Mouse (Mus musculus) 3T3-L1 (cell line): ENCODE measurements around the gene Gm20388.

Experiments used
- DNase-seq: peaks from one replicate; pipeline ENCODE4 v3.0.0-alpha.2; 2015; ENCODE audit warnings: low read depth, low spot score

Gene Gm20388

DNA sequence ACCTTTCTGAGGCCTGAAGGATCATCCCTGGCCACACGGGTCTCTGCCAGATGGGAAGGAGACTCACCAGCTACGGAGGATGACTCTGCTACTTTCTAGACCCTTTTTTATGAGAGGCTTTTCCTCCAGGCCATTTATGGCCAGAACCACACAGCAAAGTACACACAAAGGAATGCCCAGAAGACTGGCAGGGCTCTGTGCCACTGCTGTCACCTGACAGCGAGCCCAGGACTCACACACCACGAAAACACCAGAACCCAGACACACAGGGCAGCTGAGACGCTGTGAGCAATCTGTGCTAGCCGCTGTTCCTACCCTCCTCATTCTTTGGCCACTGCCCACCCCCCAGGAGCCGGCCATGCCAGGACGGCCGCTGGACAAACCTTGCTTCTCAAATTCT, 4465.1 kb downstream of the Gm20388 start:
- no peak for DNase-seq

DNA sequence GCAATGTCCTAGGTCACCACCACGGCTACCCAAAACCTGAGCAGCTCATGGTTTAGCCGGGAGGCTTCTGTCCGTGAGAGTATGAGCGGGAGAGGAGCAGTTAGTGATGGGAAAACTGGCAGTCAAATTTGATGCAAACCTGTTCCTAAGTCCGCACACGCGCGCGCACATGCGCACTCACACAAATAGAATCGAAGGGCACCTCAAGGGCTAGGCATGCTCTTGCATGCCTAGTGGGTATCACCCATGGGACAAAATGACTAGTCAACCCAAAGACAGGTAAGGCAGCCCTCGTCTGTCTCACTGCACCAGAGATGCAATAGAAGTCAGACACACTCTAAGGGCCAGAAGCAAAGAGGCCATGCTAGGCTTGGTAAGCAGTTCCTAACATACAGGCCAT, 4465.8 kb downstream of the Gm20388 start:
- no peak for DNase-seq

DNA sequence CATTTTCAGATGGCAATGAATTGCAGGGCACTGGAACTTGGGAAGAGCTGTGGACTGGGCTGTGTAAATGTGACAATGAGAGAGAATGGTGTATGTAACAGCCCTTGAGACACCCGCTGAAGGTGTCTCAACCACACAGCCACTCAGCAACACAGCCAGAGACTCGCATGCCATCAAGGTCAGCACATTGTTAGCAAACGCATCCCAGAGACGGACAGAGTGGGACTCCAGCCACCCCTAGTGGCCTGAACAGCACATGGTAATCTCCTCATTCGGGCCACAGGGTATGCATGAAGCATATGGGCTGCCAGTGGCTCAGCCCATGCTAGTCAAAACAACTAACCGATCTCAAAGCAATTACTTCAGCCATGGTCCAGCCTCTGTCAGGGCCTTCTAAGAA, 4468.6 kb downstream of the Gm20388 start:
- peak; percentile 9 for DNase-seq

DNA sequence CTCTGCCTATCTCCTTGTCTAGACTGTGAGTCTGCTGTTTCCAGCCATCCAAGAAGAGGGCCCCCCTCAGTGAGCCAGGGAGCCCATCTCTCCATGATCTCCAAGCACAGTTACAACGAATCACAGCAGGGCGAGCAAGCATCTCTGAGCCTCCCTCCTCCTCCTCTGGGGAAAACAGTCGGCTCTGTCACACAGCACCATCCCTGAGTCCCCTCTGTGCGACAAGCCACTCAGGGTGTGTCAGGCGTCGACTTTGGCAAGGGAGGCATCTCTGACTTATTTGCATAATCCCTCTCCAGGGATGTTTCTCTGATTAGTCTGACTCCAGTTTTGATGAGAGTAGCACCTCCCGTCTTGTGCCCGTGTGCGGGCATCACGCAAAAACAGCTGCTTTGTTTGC, 4471.6 kb downstream of the Gm20388 start:
- no peak for DNase-seq

DNA sequence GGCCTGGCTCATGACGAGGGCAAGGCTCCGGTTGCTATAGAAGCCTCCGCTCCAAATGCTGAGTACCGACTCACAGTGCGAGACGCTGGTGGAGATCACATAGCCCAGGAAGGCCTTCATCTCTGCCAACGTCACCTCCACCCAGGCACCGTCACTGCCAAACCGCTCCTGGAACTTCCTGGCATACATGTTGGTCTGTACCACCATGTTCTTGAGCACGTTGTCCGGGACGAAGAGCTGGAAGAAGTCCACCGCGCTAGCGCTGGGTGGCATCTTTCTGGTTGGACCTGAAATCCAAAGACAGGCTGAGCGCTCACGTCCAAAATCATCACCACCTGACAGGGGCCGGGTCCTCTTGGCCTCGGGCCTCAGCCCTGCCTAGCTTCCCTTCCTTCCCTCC, 4473.7 kb downstream of the Gm20388 start:
- DNase-seq = no peak

DNA sequence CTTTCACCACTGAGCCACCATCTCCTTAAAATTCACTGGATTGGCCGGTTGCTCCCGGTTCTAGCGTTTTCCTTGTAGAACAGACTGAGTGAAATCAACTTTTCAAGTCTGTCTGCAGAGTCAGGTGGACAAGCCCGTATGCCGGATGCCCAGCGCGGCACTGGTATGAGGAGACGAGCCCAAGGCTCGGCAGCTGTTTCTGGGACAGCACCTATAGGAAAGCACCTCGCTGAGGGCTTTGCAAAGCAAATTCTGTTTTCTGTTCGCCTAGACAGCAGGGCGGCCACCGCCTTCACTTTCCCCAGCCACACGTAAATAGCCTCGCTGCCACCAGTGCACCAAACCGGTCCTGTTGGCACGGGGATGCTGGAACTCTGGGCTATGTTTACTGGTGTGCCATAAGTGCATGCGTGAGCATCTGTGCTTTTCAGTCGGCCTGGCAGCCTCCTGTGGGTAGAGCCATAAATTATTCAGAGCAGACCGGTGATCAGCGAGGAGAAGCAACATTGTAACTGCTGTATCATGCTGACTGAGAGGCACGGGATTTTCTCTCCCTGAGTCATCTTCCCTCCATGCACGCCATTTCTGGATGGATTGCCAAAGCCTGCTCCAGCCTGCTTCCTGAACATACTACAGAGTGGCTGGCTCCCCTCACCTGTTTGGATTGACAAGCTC, 4475.7 kb downstream of the Gm20388 start:
- no peak for DNase-seq

DNA sequence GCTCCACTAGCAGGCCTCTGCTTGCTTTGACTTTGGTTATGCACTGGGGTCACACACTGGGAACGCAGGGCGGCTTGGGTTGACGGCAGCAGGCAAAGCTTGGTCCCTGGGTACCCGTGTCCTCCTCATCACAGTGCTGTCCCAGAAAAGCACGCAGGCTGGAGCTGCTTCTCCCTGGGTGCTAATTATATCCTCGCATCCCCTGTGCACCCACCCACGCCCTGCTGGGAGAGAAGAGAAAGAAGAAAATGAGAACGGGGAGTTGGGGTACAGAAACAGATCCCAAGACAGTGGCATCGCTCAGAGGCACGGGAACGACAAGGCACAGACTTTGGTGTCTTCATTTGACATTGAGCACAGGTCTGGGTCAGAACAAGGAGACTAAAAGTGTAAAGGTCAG, 4478.9 kb downstream of the Gm20388 start:
- no peak for DNase-seq

DNA sequence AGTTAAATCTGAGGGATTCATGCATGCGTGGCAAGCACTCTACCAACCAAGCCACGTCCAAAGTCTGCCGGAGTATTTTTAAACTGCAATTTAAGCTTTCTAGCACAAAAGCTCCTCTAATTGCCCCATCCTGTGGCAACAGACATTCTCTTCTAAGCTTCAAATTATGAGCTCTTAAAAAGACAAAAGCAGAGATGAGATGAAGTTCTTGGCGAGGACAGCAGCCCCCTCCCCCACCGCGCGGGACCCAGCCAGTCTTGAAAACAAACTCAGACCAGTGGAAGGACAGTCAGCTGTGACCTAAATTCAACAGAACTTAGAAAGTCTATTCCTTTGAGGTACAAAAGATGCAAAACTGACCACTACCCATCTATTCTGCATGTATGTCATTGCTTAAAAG, 4480.6 kb downstream of the Gm20388 start:
- DNase-seq = no peak

DNA sequence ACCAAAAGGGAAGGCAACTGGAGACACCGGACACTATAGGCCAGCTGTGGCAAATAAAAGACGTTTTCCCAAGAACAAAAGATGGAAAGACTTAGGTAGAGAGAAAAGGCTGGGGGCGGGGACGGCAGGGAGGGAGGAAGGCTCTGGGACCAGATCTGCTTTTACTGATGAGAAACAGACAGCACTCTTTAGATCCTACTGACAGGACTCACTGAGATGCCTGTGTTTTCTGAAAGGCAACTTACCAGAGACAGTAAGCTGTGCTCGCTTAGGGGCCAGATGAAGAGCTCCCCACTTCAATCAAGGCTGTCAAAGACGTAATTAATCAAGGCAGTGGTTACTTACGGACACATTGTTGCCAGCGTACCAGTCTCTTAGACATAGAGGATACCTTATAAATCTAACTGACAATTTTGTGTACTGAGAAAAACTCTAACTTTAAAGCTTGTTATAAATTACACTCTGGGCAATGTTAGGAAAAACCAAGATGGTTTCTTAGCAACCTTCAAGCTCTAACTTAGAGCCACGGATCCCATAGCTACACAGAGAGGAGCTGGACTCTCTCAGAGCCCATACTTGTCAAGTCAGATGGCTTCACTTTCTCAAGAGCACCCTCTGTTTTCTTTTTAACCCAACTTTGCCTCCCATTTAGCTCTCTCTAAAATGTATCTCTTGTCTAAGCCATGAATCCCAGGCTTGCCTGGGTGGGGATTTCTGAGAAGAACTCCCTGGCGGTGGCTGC, 4481.8 kb downstream of the Gm20388 start:
- DNase-seq = no peak

DNA sequence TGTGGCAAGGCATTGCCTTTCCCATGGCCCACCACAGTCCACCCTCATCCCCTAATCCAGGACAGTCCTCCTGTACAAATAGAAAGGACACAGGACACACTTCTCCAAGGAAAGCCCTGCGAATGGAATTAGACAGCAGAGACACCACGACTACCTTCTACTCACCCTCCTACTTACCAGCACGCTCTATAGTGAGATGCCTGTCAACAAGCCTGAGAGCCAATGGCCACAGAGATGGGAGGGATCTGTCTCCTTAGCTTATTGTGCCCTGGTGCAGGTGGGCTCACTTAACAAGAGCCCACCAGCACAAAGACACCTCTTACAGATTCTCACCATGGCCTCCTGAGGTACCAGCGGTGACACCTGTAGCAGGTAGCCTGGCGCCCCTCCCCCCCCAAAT, 4482.4 kb downstream of the Gm20388 start:
- no peak for DNase-seq

DNA sequence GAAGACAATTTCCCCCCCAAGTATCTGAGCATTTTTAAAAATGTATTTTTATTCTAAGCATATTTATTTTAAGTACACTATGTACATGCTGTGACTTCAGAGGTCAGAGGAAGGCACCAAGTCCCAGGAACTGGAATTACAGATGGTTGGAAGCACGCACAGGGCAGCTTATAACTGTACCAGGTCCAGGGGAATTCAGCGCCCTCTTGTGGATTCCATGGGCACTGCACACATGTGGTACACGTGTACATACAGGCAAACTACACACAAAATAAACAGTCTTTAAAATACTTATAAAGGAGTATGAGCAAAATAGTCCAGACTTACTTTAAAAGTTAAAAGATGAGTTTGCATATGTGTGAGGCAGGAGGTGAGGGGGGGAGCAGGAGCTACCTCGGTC, 4483.3 kb downstream of the Gm20388 start:
- DNase-seq = peak; percentile 16

DNA sequence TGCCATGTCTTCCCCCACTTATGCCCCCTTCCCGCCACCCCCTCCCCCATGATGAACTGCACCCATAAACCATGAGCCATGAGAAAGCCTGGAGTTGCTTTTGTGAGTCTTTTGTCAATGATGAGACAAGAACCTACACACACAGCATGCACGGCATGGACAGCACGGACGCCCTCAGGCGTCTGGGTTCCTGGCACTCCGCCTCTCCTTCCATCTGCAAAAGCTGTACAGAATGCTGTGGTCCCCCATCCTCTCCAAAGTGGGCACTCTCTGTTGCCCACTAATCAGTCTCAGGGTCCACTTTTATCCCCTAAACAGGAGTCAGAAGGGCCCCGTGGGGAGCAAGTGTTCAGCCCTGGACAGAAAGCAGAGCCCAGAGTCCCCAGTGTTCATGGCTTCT, 4484.3 kb downstream of the Gm20388 start:
- DNase-seq = no peak
